ENCODE assay signal across 28 mouse cellular contexts in the genomic region with DNA sequence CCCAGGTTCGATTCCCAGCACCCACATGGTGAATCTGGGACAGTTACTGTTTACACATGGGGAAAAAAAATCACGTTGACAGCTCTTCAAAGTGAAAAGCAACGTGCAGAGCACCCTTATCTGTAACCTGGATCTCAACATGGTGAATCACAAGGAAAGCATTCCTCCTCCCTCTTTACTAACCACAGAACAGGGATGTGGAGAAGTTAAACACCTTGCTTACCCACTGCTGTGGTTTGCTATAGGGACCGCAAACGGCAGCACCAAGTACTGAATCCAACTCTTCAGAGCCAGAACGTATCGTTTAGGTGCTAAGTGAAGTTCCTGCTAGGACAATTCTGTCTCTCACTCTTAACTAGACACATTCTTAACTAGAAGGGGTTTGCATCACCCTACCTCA.
"Had no signal": no experiment of that assay in that cellular context is flagged by ENCODE, and none has a peak within 500 bp of the region (broad histone marks: within the 10 kb centered on the region; RNA-seq: fewer than 3 reads in every experiment).

No protein-coding gene starts in this region.

- H3K9ac ChIP-seq: heart, embryonic 13.5 days; heart, embryonic 15.5 days; hindbrain, embryonic 12.5 days; hindbrain, embryonic 14.5 days; intestine, embryonic 15.5 days; limb, embryonic 12.5 days; liver, embryonic 13.5 days had no signal

- DNase-seq: gastrocnemius, adult 2 months; gastrocnemius, postnatal 10 days; gastrocnemius, postnatal 25 days; heart, adult 2 months; heart, postnatal 14 days; heart, postnatal 4 days; kidney, adult 18-20 months; kidney, adult 8-10 months; kidney, postnatal 10 days; kidney, postnatal 25 days; kidney, postnatal 4 days; liver; liver, embryonic 13.5 days had no signal

- H3K4me2 ChIP-seq: heart, embryonic 11.5 days; heart, embryonic 13.5 days; heart, embryonic 15.5 days; hindbrain, embryonic 12.5 days; hindbrain, embryonic 14.5 days; intestine, embryonic 15.5 days; limb, embryonic 12.5 days; liver, embryonic 11.5 days; liver, embryonic 13.5 days had no signal

- H3K4me3 ChIP-seq: gastrocnemius, adult 2 months; heart, adult 2 months; heart, embryonic 13.5 days; heart, embryonic 15.5 days; hindbrain, embryonic 10.5 days; hindbrain, embryonic 12.5 days; intestine, embryonic 15.5 days; layer of hippocampus, adult 2 months; left cerebral cortex, adult 2 months; limb, embryonic 10.5 days; limb, embryonic 12.5 days; liver, embryonic 13.5 days had no signal

- H3K27me3 ChIP-seq: heart, embryonic 15.5 days; hindbrain, embryonic 12.5 days; intestine, embryonic 15.5 days; limb, embryonic 12.5 days; liver, embryonic 13.5 days had no signal

- H3K36me3 ChIP-seq: heart, embryonic 13.5 days; heart, embryonic 15.5 days; hindbrain, embryonic 10.5 days; hindbrain, embryonic 12.5 days; intestine, embryonic 15.5 days; limb, embryonic 10.5 days; limb, embryonic 12.5 days; liver, embryonic 13.5 days had no signal

- H3K27ac ChIP-seq: gastrocnemius, adult 2 months; heart, adult 2 months; heart, embryonic 13.5 days; heart, embryonic 15.5 days; hindbrain, embryonic 10.5 days; hindbrain, embryonic 12.5 days; hindbrain, embryonic 14.5 days; intestine, embryonic 15.5 days; layer of hippocampus, adult 2 months; left cerebral cortex, adult 2 months; limb, embryonic 10.5 days; limb, embryonic 12.5 days; liver, embryonic 13.5 days had no signal

- H3K4me1 ChIP-seq: liver, embryonic 13.5 days had no signal

- H3K9me3 ChIP-seq: heart, embryonic 13.5 days; heart, embryonic 15.5 days; hindbrain, embryonic 10.5 days; hindbrain, embryonic 12.5 days; intestine, embryonic 15.5 days; limb, embryonic 10.5 days; limb, embryonic 12.5 days; liver, embryonic 13.5 days had no signal

- ATAC-seq: hindbrain, embryonic 16.5 days; inflammation-experienced regulatory T-cells, adult 6 months; intestine, embryonic 15.5 days; intestine, postnatal 0 days had no signal
